Mouse (Mus musculus) cerebellum, adult 2 months (tissue): ENCODE measurements around the gene Gpc6. TPM values are rescaled to one million over a fixed set of nuclear protein-coding genes. Genes with fewer than 3 reads are reported as not detected.

Experiments used
- DNase-seq, 2 experiments: peaks; one replicate each; pipeline ENCODE4 v3.0.0; 2021
- H3K27ac ChIP-seq: fragments of 200-500 bp; 2 replicates; pipeline ENCODE4 v1.5.1; 2012; ENCODE audit warnings: low read length, control low read depth, inconsistent platforms; ENCODE audit not compliant: insufficient read depth
- H3K27me3 ChIP-seq: fragments of 200-500 bp; 2 replicates; pipeline ENCODE4 v1.6.1; 2012; ENCODE audit warnings: inconsistent platforms, mild to moderate bottlenecking, low read length, moderate library complexity; ENCODE audit not compliant: control insufficient read depth, insufficient read depth
- H3K4me1 ChIP-seq: fragments of 200-500 bp; 2 replicates; pipeline ENCODE4 v1.6.1; 2011; ENCODE audit warnings: low read length; ENCODE audit not compliant: control insufficient read depth, insufficient read depth
- H3K4me3 ChIP-seq: fragments of 200-500 bp; replicated peaks from 2 replicates; pipeline ENCODE3; 2011; ENCODE audit warnings: mild to moderate bottlenecking, low read depth, low read length, control low read depth; ENCODE audit not compliant: insufficient read depth
- CTCF ChIP-seq: fragments of 200-500 bp; IDR thresholded peaks from 2 replicates; pipeline ENCODE4 v1.5.1; 2011; ENCODE audit warnings: low read depth, mild to moderate bottlenecking, control low read depth, low read length, moderate library complexity, borderline replicate concordance; ENCODE audit not compliant: insufficient read depth
- POLR2A ChIP-seq: fragments of 200-500 bp; IDR thresholded peaks from 2 replicates; pipeline ENCODE4 v1.6.1; 2011; ENCODE audit warnings: low read length, control low read depth, borderline replicate concordance; ENCODE audit not compliant: insufficient read depth
- WGBS: fragments of 180-500 bp; shearing (Covaris S2); methylation state at CpG from one replicate; pipeline ENCODE4 v1.1.7; 2018; 5-methylcytosine and 5-hydroxymethylcytosine counted together
- polyA plus RNA-seq: library from polyadenylated mRNA; depleted of rRNA; stranded (reverse); fragments of >200 nt; gene quantifications from 2 replicates; pipeline ENCODE4 v1.2.3, GENCODE M21; 2012

The Gpc6 gene
- polyA plus RNA-seq, 1 experiment: 5.3 TPM

DNA sequence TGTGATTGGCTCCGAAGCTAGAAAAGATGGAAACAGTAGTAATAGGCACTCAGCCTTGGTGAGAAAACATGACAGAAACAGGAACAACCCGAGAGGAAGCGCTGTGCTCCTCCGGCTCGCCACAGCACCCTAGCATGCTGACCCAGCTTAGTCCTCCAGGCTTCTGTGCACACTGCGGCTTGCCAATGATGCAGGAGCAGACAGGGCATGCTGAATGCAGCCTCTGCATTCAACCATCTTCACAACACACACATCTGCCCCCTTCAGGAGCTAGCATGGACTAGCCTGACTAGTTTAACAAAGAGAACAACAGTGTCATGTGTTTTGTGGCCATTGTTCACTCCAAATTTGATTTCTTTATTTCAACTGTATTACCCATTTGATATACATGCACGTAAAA, 226.5 kb downstream of the Gpc6 start:
- no peak overlapping the region for H3K4me3 ChIP-seq
- H3K27me3 ChIP-seq: no peaks in the 10 kb centered on the region; the same call in 1 of the 2 replicates
- TF ChIP-seq CTCF (no peak), POLR2A (no peak)
- WGBS: 94% methylated on average over 7 of the region's 7 CpGs
- no peak overlapping the region for H3K27ac ChIP-seq
- no peaks in the 10 kb centered on the region for H3K4me1 ChIP-seq
- no peak for DNase-seq

GRCm38 (mm10) chr14:117155884-117156465, 230.9 kb downstream of the Gpc6 start:
- H3K4me1 ChIP-seq: no peaks in the 10 kb centered on the region
- no peak overlapping the region for H3K27ac ChIP-seq
- no peak overlapping the region for H3K4me3 ChIP-seq
- no peak for DNase-seq
- TF ChIP-seq CTCF (no peak), POLR2A (no peak)
- WGBS: 95% methylated on average over 14 of the region's 14 CpGs
- H3K27me3 ChIP-seq: no peaks in the 10 kb centered on the region

- no peak for DNase-seq
- no peak overlapping the region for H3K27ac ChIP-seq
- H3K4me3 ChIP-seq: no peak overlapping the region
- TF ChIP-seq POLR2A: no peak
- WGBS: 91% methylated on average over 3 of the region's 3 CpGs
- H3K27me3 ChIP-seq: no peaks in the 10 kb centered on the region
- no peaks in the 10 kb centered on the region for H3K4me1 ChIP-seq
Observed at GRCm38 (mm10) chr14:117157426-117157825, 232.3 kb downstream of the Gpc6 start.

DNA sequence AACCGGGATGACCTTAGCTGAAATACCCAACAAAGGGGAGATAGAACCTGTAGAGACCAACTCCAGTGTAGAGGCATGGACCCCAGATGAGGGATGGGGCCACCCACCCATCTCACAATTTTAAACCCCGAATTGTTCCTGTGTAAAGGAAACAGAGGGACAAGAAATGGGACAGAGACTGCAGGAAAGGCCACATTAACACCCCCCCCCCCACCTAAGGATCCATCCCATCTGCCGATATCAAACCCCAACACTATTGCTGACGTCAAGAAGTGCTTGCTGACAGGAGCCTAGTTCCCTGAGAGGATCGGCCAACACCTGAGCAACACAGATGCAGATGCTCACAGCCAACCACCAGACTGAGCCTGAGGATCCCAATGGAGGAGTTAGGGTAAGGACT, 241.2 kb downstream of the Gpc6 start:
- DNase-seq: no peak
- Histone ChIP-seq H3K4me3 (no peak overlapping the region), H3K27ac (no peak overlapping the region), H3K4me1 (no peaks in the 10 kb centered on the region), H3K27me3 (no peaks in the 10 kb centered on the region)
- TF ChIP-seq POLR2A (no peak), CTCF (no peak)
- WGBS: 93% methylated on average over 5 of the region's 5 CpGs

DNA sequence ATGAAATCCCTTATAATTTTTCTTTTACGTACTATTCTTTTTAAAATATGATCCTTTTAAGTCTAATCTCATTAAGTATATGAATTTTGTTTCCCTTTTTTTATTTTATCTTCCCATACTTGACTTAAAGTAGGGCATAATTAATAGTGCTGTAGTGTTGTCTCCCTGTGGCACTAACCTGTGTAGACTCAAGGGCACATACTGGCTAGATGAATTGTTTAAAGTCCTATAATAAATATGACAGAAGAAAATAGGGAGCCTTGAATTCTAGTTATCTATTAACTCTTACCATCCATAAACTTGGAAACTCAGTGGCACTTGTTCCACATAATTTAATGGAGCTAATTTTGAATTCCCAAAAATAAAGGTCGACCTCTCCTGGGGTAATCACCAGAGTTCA, 268.2 kb downstream of the Gpc6 start:
- TF ChIP-seq POLR2A: no peak
- TF ChIP-seq CTCF: no peak
- no peak overlapping the region for H3K4me3 ChIP-seq
- no peak overlapping the region for H3K27ac ChIP-seq
- no peaks in the 10 kb centered on the region for H3K4me1 ChIP-seq
- WGBS: 94% methylated on average over 2 of the region's 2 CpGs
- DNase-seq: no peak
- H3K27me3 ChIP-seq: no peaks in the 10 kb centered on the region

- Histone ChIP-seq H3K27me3 (no peaks in the 10 kb centered on the region), H3K27ac (no peak overlapping the region), H3K4me1 (no peaks in the 10 kb centered on the region), H3K4me3 (no peak overlapping the region)
- 66% methylated on average over 2 of the region's 2 CpGs for WGBS
- DNase-seq: no peak
- TF ChIP-seq CTCF (no peak), POLR2A (no peak)
Observed at GRCm38 (mm10) chr14:117202012-117202411, 276.9 kb downstream of the Gpc6 start.

GRCm38 (mm10) chr14:117203960-117204359, 278.8 kb downstream of the Gpc6 start:
- H3K4me3 ChIP-seq: no peak overlapping the region
- H3K27me3 ChIP-seq: no peaks in the 10 kb centered on the region
- no peak for DNase-seq
- WGBS: 90% methylated on average over 3 of the region's 3 CpGs
- no peaks in the 10 kb centered on the region for H3K4me1 ChIP-seq
- no peak for TF ChIP-seq CTCF
- no peak for TF ChIP-seq POLR2A
- H3K27ac ChIP-seq: no peak overlapping the region

GRCm38 (mm10) chr14:117214373-117214772, 289.3 kb downstream of the Gpc6 start:
- no peak for TF ChIP-seq CTCF
- no peak for TF ChIP-seq POLR2A
- no peaks in the 10 kb centered on the region for H3K4me1 ChIP-seq
- H3K27me3 ChIP-seq: no peaks in the 10 kb centered on the region
- no peak overlapping the region for H3K27ac ChIP-seq
- H3K4me3 ChIP-seq: no peak overlapping the region
- DNase-seq: no peak

DNA sequence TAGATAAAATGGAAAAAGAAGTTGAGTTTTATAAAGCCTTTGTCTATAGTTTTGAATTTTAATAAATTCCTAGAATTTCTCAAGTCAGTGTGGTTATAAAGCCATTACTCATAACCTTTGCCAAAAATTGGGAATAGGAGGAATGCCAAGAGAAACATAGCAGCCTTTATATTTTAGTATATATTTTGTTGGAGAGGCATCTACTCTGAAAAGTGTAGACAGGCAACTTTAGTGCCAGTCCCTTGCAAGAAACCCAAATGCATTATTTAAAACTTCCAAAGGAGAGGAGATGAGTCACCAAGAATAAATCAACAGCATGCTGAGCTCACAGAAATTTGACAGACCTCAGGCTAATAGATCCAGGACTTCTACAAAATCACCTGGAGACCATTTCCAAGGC, 301.8 kb downstream of the Gpc6 start:
- no peak overlapping the region for H3K4me3 ChIP-seq
- H3K4me1 ChIP-seq: no peaks in the 10 kb centered on the region
- DNase-seq: no peak
- no peaks in the 10 kb centered on the region for H3K27me3 ChIP-seq
- TF ChIP-seq CTCF (no peak), POLR2A (no peak)
- no peak overlapping the region for H3K27ac ChIP-seq
